Comparison of ENCODE assay signal across 19 mouse cellular contexts in genomic region chr19:37079151-37079550, GRCm38 (mm10).
DNase-seq lines count a peak whose midpoint lies in the region; TF ChIP-seq lines count a peak whose summit lies in the region.
"Had no signal": no experiment of that assay in that cellular context is flagged by ENCODE, and none has a peak within 500 bp of the region (broad histone marks: within the 10 kb centered on the region; RNA-seq: fewer than 3 reads in every experiment).

No protein-coding gene starts in this region.

- H3K4me1 ChIP-seq in heart, adult 2 months (ENCODE audit: control insufficient read depth, insufficient read depth, low read length), result peaks cover 9% of the 10 kb centered on the region
- H3K4me1 ChIP-seq in olfactory bulb, adult 2 months (ENCODE audit: control insufficient read depth, insufficient read depth, low read length), result peaks cover 23% of the 10 kb centered on the region
- H3K4me1 ChIP-seq: liver, embryonic 15.5 days had no signal

- TF ChIP-seq POLR2A in heart, adult 2 months (IDR thresholded peaks at IDR 0.05; ENCODE audit: insufficient read depth, low read depth, low read length), result no peak
- TF ChIP-seq POLR2A in olfactory bulb, adult 2 months (IDR thresholded peaks at IDR 0.05; ENCODE audit: insufficient read depth, low read depth, low read length), result no peak

- no peak for TF ChIP-seq EP300 in heart, adult 2 months (IDR thresholded peaks at IDR 0.05; ENCODE audit: insufficient read depth, low read depth, low read length)

- H3K27me3 ChIP-seq in heart, adult 2 months (ENCODE audit: control insufficient read depth, insufficient read depth, low read length), result no peaks in the 10 kb centered on the region
- H3K27me3 ChIP-seq: forebrain, embryonic 15.5 days; heart, embryonic 12.5 days; liver, embryonic 15.5 days; lung, embryonic 15.5 days had no signal

- intact Hi-C loops in heart, adult 2 months (cut with DNase I), result loop anchor here (2.0 to 5.0 kb wide), 3 partner anchors 53 to 128 kb away; partner anchors contain the start of genes Cpeb3 and March5
- intact Hi-C loops in heart, postnatal 25 days (cut with DNase I), result loop anchor here (2.0 to 5.0 kb wide), 2 partner anchors 53 to 94 kb away; no protein-coding TSS in a partner anchor

- H3K27ac ChIP-seq in heart, adult 2 months, result peak overlapping the region; percentile 78
- peak overlapping the region; percentile 83 for H3K27ac ChIP-seq in layer of hippocampus, adult 2 months
- H3K27ac ChIP-seq in olfactory bulb, adult 2 months (ENCODE audit: insufficient read depth, low read depth, low read length), result peak overlapping the region; percentile 42; the same call in 1 of the 2 replicates
- H3K27ac ChIP-seq: embryonic facial prominence, embryonic 10.5 days; forebrain, embryonic 15.5 days; hindbrain, postnatal 0 days; liver, embryonic 15.5 days; lung, embryonic 15.5 days; stomach, postnatal 0 days had no signal

- WGBS in heart, adult 2 months, result 66% methylated on average over 6 of the region's 6 CpGs
- WGBS in olfactory bulb, adult 2 months, result 71% methylated on average over 6 of the region's 6 CpGs

- peak; percentile 47 for DNase-seq in cerebellum, adult 9-10 months
- DNase-seq in cerebellum, postnatal 4 days (ENCODE audit: low spot score in 2 of 2), result no peak
- no peak for DNase-seq in heart, adult 2 months
- no peak for DNase-seq in heart, postnatal 25 days (ENCODE audit: low spot score)
- no peak for DNase-seq in layer of hippocampus, adult 2 months (ENCODE audit: low spot score in 2 of 2)
- no peak for DNase-seq in layer of hippocampus, adult 8-10 months (ENCODE audit: low spot score in 2 of 2)
- DNase-seq: kidney, postnatal 4 days; midbrain, embryonic 14.5 days; right cerebral cortex, postnatal 14 days; thymus, adult 2 months; thymus, postnatal 4 days had no signal

- no peak overlapping the region for H3K9ac ChIP-seq in heart, adult 2 months (ENCODE audit: low read depth, low read length)
- H3K9ac ChIP-seq: forebrain, embryonic 15.5 days; liver, embryonic 15.5 days; lung, embryonic 15.5 days had no signal

- H3K4me3 ChIP-seq in heart, adult 2 months, result no peak overlapping the region
- H3K4me3 ChIP-seq in layer of hippocampus, adult 2 months, result no peak overlapping the region
- no peak overlapping the region for H3K4me3 ChIP-seq in olfactory bulb, adult 2 months (ENCODE audit: insufficient read depth, low read depth, low read length)
- H3K4me3 ChIP-seq: embryonic facial prominence, embryonic 10.5 days; forebrain, embryonic 15.5 days; heart, embryonic 12.5 days; liver, embryonic 15.5 days; lung, embryonic 15.5 days had no signal

- H3K79me2 ChIP-seq in heart, adult 2 months (replicated peaks; ENCODE audit: control insufficient read depth, insufficient read depth, low read length), result no peaks in the 10 kb centered on the region

- H3K36me3 ChIP-seq in heart, adult 2 months (ENCODE audit: control insufficient read depth, insufficient read depth, low read length), result peaks cover 15% of the 10 kb centered on the region
- H3K36me3 ChIP-seq: embryonic facial prominence, embryonic 10.5 days; forebrain, embryonic 15.5 days; heart, embryonic 12.5 days; liver, embryonic 15.5 days; lung, embryonic 15.5 days had no signal

- no peak for TF ChIP-seq CTCF in heart, adult 2 months (IDR thresholded peaks at IDR 0.05)
- no peak for TF ChIP-seq CTCF in layer of hippocampus, adult 2 months (conservative IDR thresholded peaks at IDR 0.05)
- TF ChIP-seq CTCF in olfactory bulb, adult 2 months (IDR thresholded peaks at IDR 0.05; ENCODE audit: insufficient read depth, low read depth, low read length), result no peak
